Comparison of ENCODE assay signal across 8 mouse cellular contexts in genomic region chr10:21685122-21685798, GRCm38 (mm10).
DNase-seq lines count a peak whose midpoint lies in the region; ATAC-seq and TF ChIP-seq lines count a peak whose summit lies in the region.
"Had no signal": no experiment of that assay in that cellular context is flagged by ENCODE, and none has a peak within 500 bp of the region (broad histone marks: within the 10 kb centered on the region; RNA-seq: fewer than 3 reads in every experiment).

No protein-coding gene starts in this region.

- H3K9me3 ChIP-seq in limb, embryonic 11.5 days (ENCODE audit: control insufficient read depth, low read length): no peaks in the 10 kb centered on the region
- H3K9me3 ChIP-seq: midbrain, embryonic 12.5 days had no signal

- H3K4me3 ChIP-seq in kidney, adult 2 months (ENCODE audit: insufficient read depth, low read depth, low read length): no peak overlapping the region
- H3K4me3 ChIP-seq in limb, embryonic 11.5 days (ENCODE audit: low read depth, low read length): no peak overlapping the region
- H3K4me3 ChIP-seq: midbrain, embryonic 12.5 days had no signal

- H3K9ac ChIP-seq in limb, embryonic 11.5 days (ENCODE audit: low read length): no peak overlapping the region
- H3K9ac ChIP-seq: midbrain, embryonic 12.5 days had no signal

- no peak overlapping the region for H3K4me2 ChIP-seq in limb, embryonic 11.5 days (ENCODE audit: low read depth, severe bottlenecking)
- H3K4me2 ChIP-seq: midbrain, embryonic 12.5 days had no signal

- WGBS in kidney, adult 2 months: 52% methylated on average over 9 of the region's 9 CpGs
- 49% methylated on average over 9 of the region's 9 CpGs for WGBS in limb, embryonic 11.5 days

- ATAC-seq in limb, embryonic 11.5 days (ENCODE audit: insufficient number of reproducible peaks, low FRiP score, low TSS enrichment, low read depth): no peak
- no peak for ATAC-seq in inflammation-experienced regulatory T-cells, adult 6 months

- TF ChIP-seq POLR2A in kidney, adult 2 months (IDR thresholded peaks at IDR 0.05; ENCODE audit: low read depth, low read length): no peak

- peaks cover 21% of the 10 kb centered on the region for H3K4me1 ChIP-seq in kidney, adult 2 months (ENCODE audit: control insufficient read depth, insufficient read depth, low read length)
- no peaks in the 10 kb centered on the region for H3K4me1 ChIP-seq in limb, embryonic 11.5 days (ENCODE audit: control insufficient read depth, insufficient read depth, low read length)

- peak; percentile 61 for DNase-seq in T-cell, adult 2 months (ENCODE audit: low spot score)
- peak; percentile 67 to 73 for DNase-seq in adrenal gland, postnatal 36 days
- DNase-seq in gastrocnemius, postnatal 14 days: peak; percentile 64
- DNase-seq in kidney, adult 2 months: peak; percentile 67
- peak; percentile 31 for DNase-seq in limb, embryonic 11.5 days (ENCODE audit: low spot score)
- DNase-seq in retina, embryonic 14.5 days (ENCODE audit: low spot score): peak; percentile 32

- TF ChIP-seq CTCF in kidney, adult 2 months (conservative IDR thresholded peaks at IDR 0.05; ENCODE audit: insufficient read depth, insufficient read length, low read depth, low read length): 0 out of 2 replicates have a peak, but pooled peaks have one; percentile 7

- intact Hi-C loops in gastrocnemius, postnatal 14 days (cut with DNase I; ENCODE audit: low total_unique reads): no loop called here

- no peaks in the 10 kb centered on the region for H3K27me3 ChIP-seq in kidney, adult 2 months (replicated peaks; ENCODE audit: control insufficient read depth, insufficient read depth, low read length)
- H3K27me3 ChIP-seq in limb, embryonic 11.5 days (ENCODE audit: control insufficient read depth, insufficient read depth, low read length): no peaks in the 10 kb centered on the region
- H3K27me3 ChIP-seq: midbrain, embryonic 12.5 days had no signal

- no peaks in the 10 kb centered on the region for H3K36me3 ChIP-seq in kidney, adult 2 months (ENCODE audit: control insufficient read depth, insufficient read depth, low read length)
- no peaks in the 10 kb centered on the region for H3K36me3 ChIP-seq in limb, embryonic 11.5 days (ENCODE audit: control insufficient read depth, insufficient read depth, low read length)
- H3K36me3 ChIP-seq: midbrain, embryonic 12.5 days had no signal

- H3K27ac ChIP-seq in kidney, adult 2 months (ENCODE audit: insufficient read depth, low read depth, low read length): peak overlapping the region; percentile 74
- no peak overlapping the region for H3K27ac ChIP-seq in limb, embryonic 11.5 days (replicated peaks; ENCODE audit: low read depth, low read length)
- H3K27ac ChIP-seq: midbrain, embryonic 12.5 days had no signal
